Mouse (Mus musculus) MEL (cell line): ENCODE measurements around the gene Tmem8. TPM values are rescaled to one million over a fixed set of nuclear protein-coding genes. Genes with fewer than 3 reads are reported as not detected.

ENCODE experiments used
- DNase-seq: peaks from one replicate; pipeline ENCODE4 v3.0.0; 2011; ENCODE audit warnings: low read depth, low spot score
- H3K27ac ChIP-seq: 2 replicates; pipeline ENCODE4 v1.5.1; 2012; ENCODE audit warnings: low read depth, mild to moderate bottlenecking, control low read depth, low read length, moderate library complexity; ENCODE audit not compliant: control insufficient read depth
- H3K27me3 ChIP-seq, 2 experiments: fragments of 150-350 bp in 1 of 2; sonication (generic) in 1 of 2; 2 replicates each; pipeline ENCODE4 v1.6.1; 2012; ENCODE audit warnings: low read length in 2 of 2, mild to moderate bottlenecking in 2 of 2, improper control_type of control experiment in 1 of 2, moderate library complexity in 1 of 2; ENCODE audit not compliant: insufficient read depth in 2 of 2, control insufficient read depth in 1 of 2
- H3K36me3 ChIP-seq, 2 experiments: 2 replicates each; pipeline ENCODE4 v1.6.1; 2012 to 2014; ENCODE audit warnings: low read length in 2 of 2, improper control_type of control experiment in 1 of 2, inconsistent platforms in 1 of 2, mild to moderate bottlenecking in 1 of 2; ENCODE audit not compliant: insufficient read depth in 2 of 2, control insufficient read depth in 1 of 2
- H3K4me1 ChIP-seq, 2 experiments: fragments of 150-350 bp in 1 of 2; sonication (generic) in 1 of 2; 2 replicates each; pipeline ENCODE4 v1.6.1; 2012; ENCODE audit warnings: low read length in 2 of 2, improper control_type of control experiment in 1 of 2, mild to moderate bottlenecking in 1 of 2; ENCODE audit not compliant: insufficient read depth in 2 of 2, control insufficient read depth in 1 of 2
- H3K4me3 ChIP-seq, 2 experiments: fragments of 150-350 bp in 1 of 2; sonication (generic) in 1 of 2; 2 replicates each; pipeline ENCODE4 v1.5.1; 2012; ENCODE audit warnings: low read depth in 2 of 2, low read length in 2 of 2, mild to moderate bottlenecking in 2 of 2, moderate library complexity in 2 of 2, control low read depth in 1 of 2, improper control_type of control experiment in 1 of 2; ENCODE audit not compliant: control insufficient read depth in 1 of 2, insufficient read depth in 1 of 2
- H3K79me2 ChIP-seq: 2 replicates; pipeline ENCODE4 v1.6.1; 2012; ENCODE audit warnings: mild to moderate bottlenecking, low read length, moderate library complexity; ENCODE audit not compliant: control insufficient read depth, poor library complexity, insufficient read depth
- H3K9ac ChIP-seq: 2 replicates; pipeline ENCODE4 v1.6.1; 2012; ENCODE audit warnings: low read depth, mild to moderate bottlenecking, control low read depth, low read length, moderate library complexity; ENCODE audit not compliant: control insufficient read depth, poor library complexity, severe bottlenecking
- H3K9me3 ChIP-seq: fragments of 150-350 bp; sonication (generic); replicated peaks from 2 replicates; pipeline ENCODE4 v1.6.1; 2012; ENCODE audit warnings: mild to moderate bottlenecking, low read length, improper control_type of control experiment, moderate library complexity; ENCODE audit not compliant: insufficient read depth
- BHLHE40 ChIP-seq: IDR thresholded peaks from 2 replicates; pipeline ENCODE4 v1.6.1; 2012; ENCODE audit warnings: low read depth, mild to moderate bottlenecking, inconsistent platforms, low read length, improper control_type of control experiment, borderline replicate concordance
- CHD1 ChIP-seq: IDR thresholded peaks from 2 replicates; pipeline ENCODE4 v1.6.1; 2012; ENCODE audit warnings: low read depth, mild to moderate bottlenecking, inconsistent platforms, low read length, improper control_type of control experiment
- ELF1 ChIP-seq: IDR thresholded peaks from 2 replicates; pipeline ENCODE4 v1.6.1; 2014; ENCODE audit warnings: low read depth, mild to moderate bottlenecking, inconsistent platforms, low read length, improper control_type of control experiment, moderate library complexity
- GABPA ChIP-seq: IDR thresholded peaks from 2 replicates; pipeline ENCODE4 v1.6.1; 2012; ENCODE audit warnings: low read depth, mild to moderate bottlenecking, inconsistent platforms, low read length, improper control_type of control experiment, moderate library complexity
- KAT2A ChIP-seq: conservative IDR thresholded peaks from 2 replicates; pipeline ENCODE4 v1.6.1; 2012; ENCODE audit warnings: low read depth, low read length, improper control_type of control experiment, inconsistent platforms
- MXI1 ChIP-seq: IDR thresholded peaks from 2 replicates; pipeline ENCODE4 v1.6.1; 2011; ENCODE audit warnings: mild to moderate bottlenecking, low read depth, low read length, improper control_type of control experiment
- POLR2AphosphoS5 ChIP-seq: IDR thresholded peaks from 2 replicates; pipeline ENCODE4 v1.6.1; 2012; ENCODE audit warnings: low read depth, borderline replicate concordance, mild to moderate bottlenecking, inconsistent platforms, low read length, moderate library complexity, mixed read lengths
- SIN3A ChIP-seq: IDR thresholded peaks from 2 replicates; pipeline ENCODE4 v1.6.1; 2012; ENCODE audit warnings: low read length, improper control_type of control experiment, inconsistent platforms
- SMC3 ChIP-seq: IDR thresholded peaks from 2 replicates; pipeline ENCODE4 v1.6.1; 2011; ENCODE audit warnings: low read depth, low read length, improper control_type of control experiment
- TCF12 ChIP-seq: IDR thresholded peaks from 2 replicates; pipeline ENCODE4 v1.6.1; 2014; ENCODE audit warnings: low read depth, mild to moderate bottlenecking, inconsistent platforms, low read length, improper control_type of control experiment, moderate library complexity
- ZC3H11A ChIP-seq: IDR thresholded peaks from 2 replicates; pipeline ENCODE4 v1.6.1; 2012; ENCODE audit warnings: low read depth, mild to moderate bottlenecking, inconsistent platforms, low read length, improper control_type of control experiment
- ZKSCAN1 ChIP-seq: IDR thresholded peaks from 2 replicates; pipeline ENCODE4 v1.6.1; 2012; ENCODE audit warnings: low read depth, mild to moderate bottlenecking, inconsistent platforms, low read length, improper control_type of control experiment, moderate library complexity
- polyA plus RNA-seq, 2 experiments: library from polyadenylated mRNA; stranded (reverse) in 1 of 2; unstranded in 1 of 2; fragments of >175 nt in 1 of 2; fragments of >200 nt in 1 of 2; gene quantifications; 2 replicates each; pipeline versions ENCODE4 v1.2.1 to v1.2.4; 2012; ENCODE audit warnings: low replicate concordance in 2 of 2, low read depth in 1 of 2; ENCODE audit not compliant: insufficient read length in 2 of 2, insufficient read depth in 1 of 2, missing spikeins in 1 of 2
- total RNA-seq: library from RNA; depleted of rRNA; stranded (reverse); fragments of 300-350 nt; gene quantifications from 2 replicates; pipeline ENCODE4 v1.2.3, GENCODE M21; 2012

The Tmem8 gene
- total and polyA plus RNA-seq, 3 experiments, result 4.7 to 16.7 TPM; not detected in 1

DNA sequence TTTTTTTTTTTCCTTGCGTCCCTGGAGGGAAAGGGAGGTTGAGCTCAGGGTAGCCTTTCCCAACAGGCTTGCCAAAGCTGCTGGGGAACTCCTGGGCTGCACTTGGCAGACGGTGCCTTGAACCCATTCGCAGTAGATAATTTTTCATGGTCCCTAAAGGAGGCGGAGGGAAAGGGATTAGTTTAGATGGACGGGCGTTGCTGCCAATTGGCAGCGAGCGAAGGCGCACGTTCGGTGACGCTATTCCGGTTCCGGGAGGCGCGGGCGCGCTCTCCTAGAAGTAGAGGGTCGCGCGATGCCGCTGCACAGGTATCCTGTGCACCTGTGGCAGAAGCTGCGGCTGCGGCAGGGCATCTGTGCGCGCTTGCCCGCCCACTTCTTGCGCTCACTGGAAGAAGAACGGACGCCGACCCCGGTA lies 10.2 kb downstream of the Tmem8 start, which contains the start of gene Mrpl28 (continued):
- TF ChIP-seq POLR2AphosphoS5 (no peak), MXI1 (peak; percentile 90)

- H3K27ac ChIP-seq, result no peak overlapping the region
- H3K36me3 ChIP-seq, result no peaks in the 10 kb centered on the region; a peak in 3 of 4 replicates
- DNase-seq, result no peak
- H3K4me3 ChIP-seq, result peak overlapping the region; percentile 80 to 94; a peak in 3 of 4 replicates
- H3K9ac ChIP-seq, result peak overlapping the region; percentile 88
- no peak for TF ChIP-seq ELF1
- no peak for TF ChIP-seq SIN3A
- no peak for TF ChIP-seq KAT2A
- TF ChIP-seq GABPA, result no peak
- TF ChIP-seq ZKSCAN1, result no peak
- TF ChIP-seq MXI1, result no peak
- TF ChIP-seq POLR2AphosphoS5, result no peak
- no peak for TF ChIP-seq TCF12
- no peak for TF ChIP-seq SMC3
- TF ChIP-seq ZC3H11A, result no peak
- H3K27me3 ChIP-seq, result no peaks in the 10 kb centered on the region
- H3K79me2 ChIP-seq, result peaks cover 15% of the 10 kb centered on the region
- peaks cover 0 to 10% of the 10 kb centered on the region in 2 experiments; a peak in 2 of 4 replicates for H3K4me1 ChIP-seq
- no peaks in the 10 kb centered on the region for H3K9me3 ChIP-seq
Measured at GRCm38 (mm10) chr17:26124560-26124959, 11.5 kb downstream of the Tmem8 start.

GRCm38 (mm10) chr17:26125226-26125625 lies 12.1 kb downstream of the Tmem8 start:
- no peak for DNase-seq
- H3K36me3 ChIP-seq, result no peaks in the 10 kb centered on the region; a peak in 3 of 4 replicates
- H3K9ac ChIP-seq, result no peak overlapping the region
- peaks cover 0 to 6% of the 10 kb centered on the region in 2 experiments; a peak in 2 of 4 replicates for H3K4me1 ChIP-seq
- H3K79me2 ChIP-seq, result peaks cover 15% of the 10 kb centered on the region
- no peak for TF ChIP-seq BHLHE40
- no peak for TF ChIP-seq CHD1
- no peak for TF ChIP-seq ZC3H11A
- no peak overlapping the region for H3K4me3 ChIP-seq
- H3K27ac ChIP-seq, result no peak overlapping the region
- no peaks in the 10 kb centered on the region for H3K9me3 ChIP-seq
- no peaks in the 10 kb centered on the region for H3K27me3 ChIP-seq
